Mouse (Mus musculus): ENCODE measurements at regions not wholly inside any gene's neighbourhood (a gene's known extent, or its start where the extent isn't known, plus 50 kb on each side); places are given as distances from the start of the nearest gene placed in this dataset.

DNA sequence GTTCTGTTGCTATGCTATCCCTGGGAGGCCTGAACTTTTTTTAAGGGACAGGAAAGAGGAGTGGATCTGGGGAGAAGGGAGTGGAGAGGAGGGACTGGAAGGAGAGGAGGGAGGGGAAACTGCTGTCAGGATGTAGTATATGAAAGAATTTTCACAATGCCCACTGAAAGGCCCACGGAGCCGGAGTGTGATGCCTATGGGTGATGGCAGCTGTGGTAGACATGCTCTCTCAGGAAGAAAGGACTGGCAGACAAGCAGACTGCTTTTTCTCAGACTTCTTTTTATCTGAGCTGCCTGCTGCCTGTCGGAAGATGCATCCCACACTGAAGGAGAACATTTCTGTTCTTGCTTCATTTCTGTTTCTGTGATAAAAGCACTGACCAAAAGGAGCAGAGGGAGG lies 295.7 kb downstream of the Mex3b start:
- TF ChIP-seq POLR2A (IDR thresholded peaks at IDR 0.05; ENCODE audit: borderline replicate concordance, control insufficient read depth, low read depth, low read length) (no peak), CTCF (IDR thresholded peaks at IDR 0.05; ENCODE audit: control insufficient read depth, insufficient read depth, low read length) (no peak)

Measured in bone marrow, adult 2 months (tissue).